Mouse (Mus musculus) E14TG2a.4 (cell line): ENCODE measurements at regions not wholly inside any gene's neighbourhood (a gene's known extent, or its start where the extent isn't known, plus 50 kb on each side); places are given as distances from the start of the nearest gene placed in this dataset.
"Not testable (repeated sequence)": the region's sequence is repeated elsewhere in the genome, so short reads cannot be mapped to it uniquely, and the experiment has no call there.

Experiments used
- H3K27me3 ChIP-seq: 2 replicates; pipeline ENCODE4 v1.6.1; 2014; ENCODE audit warnings: low read length, control low read depth; ENCODE audit not compliant: insufficient read depth
- H3K36me3 ChIP-seq: 2 replicates; pipeline ENCODE4 v1.6.1; 2014; ENCODE audit warnings: low read length, control low read depth; ENCODE audit not compliant: insufficient read depth
- H3K4me1 ChIP-seq: replicated peaks from 2 replicates; pipeline ENCODE4 v1.6.1; 2014; ENCODE audit warnings: low read depth, low read length, control low read depth
- H3K4me3 ChIP-seq: replicated peaks from 2 replicates; pipeline ENCODE4 v1.5.1; 2014; ENCODE audit warnings: mild to moderate bottlenecking, low read length
- H3K9me3 ChIP-seq: 2 replicates; pipeline ENCODE4 v1.6.1; 2014; ENCODE audit warnings: low read length, control low read depth
- CTCF ChIP-seq: conservative IDR thresholded peaks from 2 replicates; pipeline ENCODE4 v1.5.1; 2014; ENCODE audit warnings: low read length
- NANOG ChIP-seq: IDR thresholded peaks from 2 replicates; pipeline ENCODE4 v1.6.1; 2014; ENCODE audit warnings: borderline replicate concordance, low read length, mixed read lengths
- POU5F1 ChIP-seq: IDR thresholded peaks from 2 replicates; pipeline ENCODE4 v1.6.1; 2014; ENCODE audit warnings: low read length, borderline replicate concordance

GRCm38 (mm10) chr12:92882540-92882939 lies 1033.6 kb upstream of the Sel1l start:
- H3K36me3 ChIP-seq, H3K27me3 ChIP-seq, H3K4me1 ChIP-seq, H3K4me3 ChIP-seq: not testable (repeated sequence)
- peaks cover 20% of the 10 kb centered on the region for H3K9me3 ChIP-seq

GRCm38 (mm10) chr12:92873602-92874001 lies 1024.6 kb upstream of the Sel1l start:
- H3K27me3 ChIP-seq, result no peaks in the 10 kb centered on the region
- H3K4me3 ChIP-seq, result no peak overlapping the region
- no peaks in the 10 kb centered on the region for H3K9me3 ChIP-seq
- no peak for TF ChIP-seq NANOG
- TF ChIP-seq POU5F1, result no peak
- no peak for TF ChIP-seq CTCF
- no peaks in the 10 kb centered on the region for H3K36me3 ChIP-seq
- no peaks in the 10 kb centered on the region for H3K4me1 ChIP-seq

GRCm38 (mm10) chr12:92869336-92869735 lies 1020.4 kb upstream of the Sel1l start:
- Histone ChIP-seq H3K4me3 (no peak overlapping the region), H3K36me3 (no peaks in the 10 kb centered on the region), H3K4me1 (no peaks in the 10 kb centered on the region), H3K27me3 (no peaks in the 10 kb centered on the region), H3K9me3 (no peaks in the 10 kb centered on the region)
- TF ChIP-seq CTCF, result no peak
- no peak for TF ChIP-seq NANOG
- TF ChIP-seq POU5F1, result no peak

- H3K9me3 ChIP-seq, result no peaks in the 10 kb centered on the region
- TF ChIP-seq CTCF (no peak), POU5F1 (no peak), NANOG (no peak)
- no peaks in the 10 kb centered on the region for H3K4me1 ChIP-seq
- H3K36me3 ChIP-seq, result no peaks in the 10 kb centered on the region
- no peak overlapping the region for H3K4me3 ChIP-seq
- no peaks in the 10 kb centered on the region for H3K27me3 ChIP-seq
Measured at GRCm38 (mm10) chr12:92823090-92823786, 974.3 kb upstream of the Sel1l start.

GRCm38 (mm10) chr12:92818610-92819009 lies 969.7 kb upstream of the Sel1l start:
- Histone ChIP-seq H3K4me1 (no peaks in the 10 kb centered on the region), H3K36me3 (no peaks in the 10 kb centered on the region), H3K27me3 (no peaks in the 10 kb centered on the region)

GRCm38 (mm10) chr12:92801121-92801520 lies 952.2 kb upstream of the Sel1l start:
- TF ChIP-seq NANOG (no peak), POU5F1 (no peak), CTCF (no peak)
- no peaks in the 10 kb centered on the region for H3K4me1 ChIP-seq
- H3K36me3 ChIP-seq, result no peaks in the 10 kb centered on the region
- no peaks in the 10 kb centered on the region for H3K9me3 ChIP-seq
- no peaks in the 10 kb centered on the region for H3K27me3 ChIP-seq
- H3K4me3 ChIP-seq, result no peak overlapping the region

More at GRCm38 (mm10) chr12:92818610-92819009, 969.7 kb upstream of the Sel1l start:
- no peaks in the 10 kb centered on the region for H3K9me3 ChIP-seq
- TF ChIP-seq CTCF (no peak), POU5F1 (no peak), NANOG (no peak)
- H3K4me3 ChIP-seq, result no peak overlapping the region

GRCm38 (mm10) chr12:92783362-92783761 lies 934.4 kb upstream of the Sel1l start:
- H3K4me1 ChIP-seq, result no peaks in the 10 kb centered on the region
- no peaks in the 10 kb centered on the region for H3K36me3 ChIP-seq
- no peaks in the 10 kb centered on the region for H3K9me3 ChIP-seq
- no peak for TF ChIP-seq POU5F1
- no peak for TF ChIP-seq CTCF
- TF ChIP-seq NANOG, result no peak
- H3K27me3 ChIP-seq, result no peaks in the 10 kb centered on the region
- no peak overlapping the region for H3K4me3 ChIP-seq

- H3K9me3 ChIP-seq, result no peaks in the 10 kb centered on the region
Measured at GRCm38 (mm10) chr12:92779695-92780292, 930.8 kb upstream of the Sel1l start.

GRCm38 (mm10) chr12:92775668-92776067 lies 926.7 kb upstream of the Sel1l start:
- no peak overlapping the region for H3K4me3 ChIP-seq
- H3K36me3 ChIP-seq, result no peaks in the 10 kb centered on the region
- no peaks in the 10 kb centered on the region for H3K4me1 ChIP-seq
- H3K27me3 ChIP-seq, result no peaks in the 10 kb centered on the region
- H3K9me3 ChIP-seq, result no peaks in the 10 kb centered on the region
- TF ChIP-seq POU5F1 (no peak), NANOG (no peak), CTCF (no peak)

More at GRCm38 (mm10) chr12:92779695-92780292, 930.8 kb upstream of the Sel1l start:
- no peaks in the 10 kb centered on the region for H3K27me3 ChIP-seq
- H3K4me3 ChIP-seq, result no peak overlapping the region
- no peaks in the 10 kb centered on the region for H3K4me1 ChIP-seq
- no peak for TF ChIP-seq POU5F1
- no peak for TF ChIP-seq NANOG
- no peak for TF ChIP-seq CTCF
- no peaks in the 10 kb centered on the region for H3K36me3 ChIP-seq
